Mouse (Mus musculus) hindbrain, embryonic 10.5 days (tissue): ENCODE measurements around the gene Tgm6. TPM values are rescaled to one million over a fixed set of nuclear protein-coding genes. Genes with fewer than 3 reads are reported as not detected.

Experiments used
- DNase-seq: peaks from one replicate; pipeline ENCODE4 v3.0.0-alpha.2; 2017; ENCODE audit warnings: low spot score
- H3K27ac ChIP-seq: fragments of 300-500 bp; sonication (generic); 2 replicates; pipeline ENCODE4 v1.5.1; 2016; ENCODE audit warnings: mild to moderate bottlenecking, moderate library complexity
- H3K27me3 ChIP-seq: fragments of 300-500 bp; sonication (generic); 2 replicates; pipeline ENCODE4 v1.6.1; 2016; ENCODE audit warnings: mild to moderate bottlenecking; ENCODE audit not compliant: poor library complexity, insufficient read depth, severe bottlenecking
- H3K36me3 ChIP-seq: fragments of 300-500 bp; sonication (generic); 2 replicates; pipeline ENCODE4 v1.6.1; 2016; ENCODE audit warnings: mild to moderate bottlenecking, moderate library complexity
- H3K4me1 ChIP-seq: fragments of 300-500 bp; sonication (generic); replicated peaks from 2 replicates; pipeline ENCODE4 v1.6.1; 2016; ENCODE audit warnings: mild to moderate bottlenecking
- H3K4me3 ChIP-seq: fragments of 300-500 bp; sonication (generic); 2 replicates; pipeline ENCODE4 v1.5.1; 2016; ENCODE audit warnings: mild to moderate bottlenecking, moderate library complexity
- H3K9me3 ChIP-seq: fragments of 300-500 bp; sonication (generic); 2 replicates; pipeline ENCODE4 v1.6.1; 2016; ENCODE audit warnings: mild to moderate bottlenecking, moderate library complexity
- WGBS: fragments of 180-500 bp; shearing (Covaris S2); methylation state at CpG from one replicate; pipeline ENCODE4 v1.1.7; 2016; 5-methylcytosine and 5-hydroxymethylcytosine counted together
- polyA plus RNA-seq: library from polyadenylated mRNA; unstranded; fragments of >200 nt; fragmentation: Nextera tagmentation; extraction: Ambion mirVana; gene quantifications from 2 replicates; pipeline ENCODE4 v1.2.1, GENCODE M21; 2016

Tgm6 gene
- not detected in 2 replicates for polyA plus RNA-seq

- H3K27me3 ChIP-seq, result no peaks in the 10 kb centered on the region
- 79% methylated on average over 4 of the region's 4 CpGs for WGBS
- H3K4me3 ChIP-seq, result no peak within 1 kb of the TSS
- no peak within 1 kb of the TSS for H3K27ac ChIP-seq
- no peaks in the 10 kb centered on the region for H3K36me3 ChIP-seq
- DNase-seq, result no peak
- no peaks in the 10 kb centered on the region; the same call in 1 of the 2 replicates for H3K4me1 ChIP-seq
- H3K9me3 ChIP-seq, result no peaks in the 10 kb centered on the region
Observed at GRCm38 (mm10) chr2:130112116-130112515, at the start of gene Tgm6. TSS of gene Tgm6 (plus strand) at chr2:130112416.

GRCm38 (mm10) chr2:130068228-130068627 lies 44.0 kb upstream of the Tgm6 start:
- WGBS, result 33% methylated on average over 3 of the region's 3 CpGs

GRCm38 (mm10) chr2:130070396-130070795 lies 41.8 kb upstream of the Tgm6 start:
- no peak for DNase-seq
- Histone ChIP-seq H3K4me1 (no peaks in the 10 kb centered on the region), H3K27ac (no peak overlapping the region), H3K4me3 (no peak overlapping the region), H3K27me3 (no peaks in the 10 kb centered on the region), H3K36me3 (no peaks in the 10 kb centered on the region), H3K9me3 (no peaks in the 10 kb centered on the region)
- 84% methylated on average over 2 of the region's 2 CpGs for WGBS

More at GRCm38 (mm10) chr2:130068228-130068627, 44.0 kb upstream of the Tgm6 start:
- Histone ChIP-seq H3K4me3 (no peak overlapping the region), H3K4me1 (no peaks in the 10 kb centered on the region), H3K9me3 (no peaks in the 10 kb centered on the region), H3K27ac (no peak overlapping the region), H3K36me3 (no peaks in the 10 kb centered on the region), H3K27me3 (no peaks in the 10 kb centered on the region)
- no peak for DNase-seq

GRCm38 (mm10) chr2:130112804-130113203 lies 588 bp downstream of the Tgm6 start:
- WGBS, result 83% methylated on average over 4 of the region's 4 CpGs
- no peak overlapping the region for H3K4me3 ChIP-seq
- no peaks in the 10 kb centered on the region for H3K27me3 ChIP-seq
- no peaks in the 10 kb centered on the region for H3K36me3 ChIP-seq
- H3K27ac ChIP-seq, result no peak overlapping the region
- no peak for DNase-seq
- H3K4me1 ChIP-seq, result no peaks in the 10 kb centered on the region; the same call in 1 of the 2 replicates
- H3K9me3 ChIP-seq, result no peaks in the 10 kb centered on the region

- Histone ChIP-seq H3K4me3 (no peak overlapping the region), H3K9me3 (no peaks in the 10 kb centered on the region), H3K27ac (no peak overlapping the region), H3K27me3 (no peaks in the 10 kb centered on the region), H3K36me3 (no peaks in the 10 kb centered on the region), H3K4me1 (no peaks in the 10 kb centered on the region; the same call in 1 of the 2 replicates)
- WGBS, result 52% methylated on average over 3 of the region's 3 CpGs
- DNase-seq, result no peak
Observed at GRCm38 (mm10) chr2:130113379-130113778, 1.2 kb downstream of the Tgm6 start.

- whole genome bisulfite sequencing, result 77% methylated on average over 7 of the region's 7 CpGs
- Histone ChIP-seq H3K4me1 (no peaks in the 10 kb centered on the region; the same call in 1 of the 2 replicates), H3K36me3 (no peaks in the 10 kb centered on the region), H3K27ac (no peak overlapping the region), H3K9me3 (no peaks in the 10 kb centered on the region), H3K27me3 (no peaks in the 10 kb centered on the region), H3K4me3 (no peak overlapping the region)
- DNase-seq, result no peak
Observed at GRCm38 (mm10) chr2:130118649-130119048, 6.4 kb downstream of the Tgm6 start.

GRCm38 (mm10) chr2:130125279-130126059 lies 13.3 kb downstream of the Tgm6 start:
- Histone ChIP-seq H3K36me3 (no peaks in the 10 kb centered on the region), H3K4me3 (no peak overlapping the region), H3K9me3 (no peaks in the 10 kb centered on the region), H3K4me1 (peaks cover 9% of the 10 kb centered on the region), H3K27me3 (no peaks in the 10 kb centered on the region), H3K27ac (no peak overlapping the region)
- no peak for DNase-seq
- 75% methylated on average over 6 of the region's 6 CpGs for WGBS

- Histone ChIP-seq H3K36me3 (no peaks in the 10 kb centered on the region), H3K9me3 (no peaks in the 10 kb centered on the region), H3K4me1 (peaks cover 9% of the 10 kb centered on the region), H3K4me3 (no peak overlapping the region), H3K27ac (no peak overlapping the region), H3K27me3 (no peaks in the 10 kb centered on the region)
- DNase-seq, result no peak
- 83% methylated on average over 1 of the region's 1 CpGs for WGBS
Observed at GRCm38 (mm10) chr2:130126073-130126472, 13.9 kb downstream of the Tgm6 start.

GRCm38 (mm10) chr2:130129687-130130086 lies 17.5 kb downstream of the Tgm6 start:
- no peak for DNase-seq
- H3K9me3 ChIP-seq, result no peaks in the 10 kb centered on the region
- 83% methylated on average over 1 of the region's 1 CpGs for WGBS

GRCm38 (mm10) chr2:130143011-130143410 lies 30.8 kb downstream of the Tgm6 start:
- 92% methylated on average over 8 of the region's 8 CpGs for WGBS
- Histone ChIP-seq H3K27ac (no peak overlapping the region), H3K4me3 (no peak overlapping the region), H3K9me3 (no peaks in the 10 kb centered on the region), H3K4me1 (no peaks in the 10 kb centered on the region), H3K27me3 (no peaks in the 10 kb centered on the region), H3K36me3 (no peaks in the 10 kb centered on the region)
- no peak for DNase-seq

More at GRCm38 (mm10) chr2:130129687-130130086, 17.5 kb downstream of the Tgm6 start:
- H3K4me3 ChIP-seq, result no peak overlapping the region
- H3K4me1 ChIP-seq, result peaks cover 9% of the 10 kb centered on the region
- no peak overlapping the region for H3K27ac ChIP-seq
- H3K27me3 ChIP-seq, result no peaks in the 10 kb centered on the region
- no peaks in the 10 kb centered on the region for H3K36me3 ChIP-seq

GRCm38 (mm10) chr2:130144703-130145324 lies 32.6 kb downstream of the Tgm6 start:
- H3K4me3 ChIP-seq, result no peak overlapping the region
- H3K9me3 ChIP-seq, result no peaks in the 10 kb centered on the region
- no peak for DNase-seq
- H3K4me1 ChIP-seq, result no peaks in the 10 kb centered on the region
- no peak overlapping the region for H3K27ac ChIP-seq
- no peaks in the 10 kb centered on the region for H3K36me3 ChIP-seq
- 85% methylated on average over 23 of the region's 23 CpGs for WGBS
- no peaks in the 10 kb centered on the region for H3K27me3 ChIP-seq

- Histone ChIP-seq H3K27ac (no peak overlapping the region), H3K36me3 (no peaks in the 10 kb centered on the region), H3K27me3 (no peaks in the 10 kb centered on the region), H3K4me1 (no peaks in the 10 kb centered on the region), H3K4me3 (no peak overlapping the region), H3K9me3 (no peaks in the 10 kb centered on the region)
- WGBS, result 81% methylated on average over 5 of the region's 5 CpGs
- DNase-seq, result no peak
Observed at GRCm38 (mm10) chr2:130146089-130146668, 34.0 kb downstream of the Tgm6 start.

- WGBS, result 75% methylated on average over 3 of the region's 3 CpGs
- Histone ChIP-seq H3K27ac (peak overlapping the region; percentile 23; the same call in 1 of the 2 replicates), H3K4me3 (no peak overlapping the region), H3K27me3 (no peaks in the 10 kb centered on the region), H3K9me3 (no peaks in the 10 kb centered on the region), H3K4me1 (peaks cover 20% of the 10 kb centered on the region), H3K36me3 (no peaks in the 10 kb centered on the region)
- DNase-seq, result no peak
Observed at GRCm38 (mm10) chr2:130155171-130155570, 43.0 kb downstream of the Tgm6 start.
